Mouse (Mus musculus) c-Kit-negative CD71-positive TER-119-positive erythroid progenitor cells, embryonic 14.5 days (primary cell): Measurements from ENCODE around the gene Gm42878.

ENCODE experiments used
- DNase-seq: peaks from one replicate; pipeline ENCODE4 v3.0.0-alpha.2; 2013; ENCODE audit warnings: low read depth, low spot score

The Gm42878 gene

DNA sequence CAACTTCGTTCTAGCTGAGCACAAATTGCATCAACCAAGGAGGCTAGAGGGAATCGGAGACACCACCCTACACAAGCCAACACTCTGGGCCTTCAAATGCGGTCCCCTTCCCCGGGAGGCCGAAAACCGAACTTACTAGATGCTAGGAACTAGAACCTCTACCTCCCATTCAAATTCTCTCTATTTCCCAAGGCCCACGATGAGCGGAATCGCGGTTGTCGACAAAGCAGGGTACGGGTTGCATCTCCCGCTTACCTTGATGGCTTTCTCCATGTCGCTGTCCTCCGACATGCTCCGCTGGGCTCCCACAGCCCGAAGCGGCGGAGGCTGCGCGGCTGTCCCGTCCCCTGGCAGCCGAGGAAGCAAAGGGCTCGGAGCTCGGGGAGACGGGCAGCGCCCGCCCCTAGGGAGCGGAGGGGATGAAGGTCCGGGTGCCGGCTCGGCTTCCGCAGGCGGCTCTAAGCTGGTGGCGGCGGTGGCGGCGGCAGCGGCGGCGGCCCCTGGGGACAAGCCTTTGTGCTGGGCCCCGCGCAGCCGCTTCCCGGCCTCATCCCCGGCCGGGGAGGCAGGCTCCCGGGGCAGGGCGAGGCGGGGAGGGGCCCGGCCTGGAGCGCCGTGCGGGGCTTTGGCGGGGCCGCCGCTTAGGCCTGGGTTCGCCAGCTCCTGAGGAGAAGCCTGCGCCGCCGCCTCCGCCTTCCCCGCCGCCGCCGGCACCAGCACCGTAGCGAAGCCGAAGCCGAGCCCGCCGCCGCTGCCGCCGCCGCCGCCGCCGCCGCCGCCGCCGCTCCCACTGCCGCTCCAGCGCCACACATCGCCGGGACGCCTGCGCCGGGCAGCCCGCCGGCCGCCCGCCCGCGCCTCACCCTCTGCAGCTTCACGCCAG, at the start of gene Gm42878, which contains the start of gene Adam1a:
Gene Gm42878, minus strand, starts transcription at position 573 of the 883 bp plus-strand sequence.
Gene Adam1a, minus strand, starts transcription at position 573 of the 883 bp plus-strand sequence.
- peak; percentile 48 for DNase-seq

- DNase-seq = no peak
These were observed 49.5 kb upstream of the Gm42878 start for GRCm38 (mm10) chr5:121594714-121595313.

DNA sequence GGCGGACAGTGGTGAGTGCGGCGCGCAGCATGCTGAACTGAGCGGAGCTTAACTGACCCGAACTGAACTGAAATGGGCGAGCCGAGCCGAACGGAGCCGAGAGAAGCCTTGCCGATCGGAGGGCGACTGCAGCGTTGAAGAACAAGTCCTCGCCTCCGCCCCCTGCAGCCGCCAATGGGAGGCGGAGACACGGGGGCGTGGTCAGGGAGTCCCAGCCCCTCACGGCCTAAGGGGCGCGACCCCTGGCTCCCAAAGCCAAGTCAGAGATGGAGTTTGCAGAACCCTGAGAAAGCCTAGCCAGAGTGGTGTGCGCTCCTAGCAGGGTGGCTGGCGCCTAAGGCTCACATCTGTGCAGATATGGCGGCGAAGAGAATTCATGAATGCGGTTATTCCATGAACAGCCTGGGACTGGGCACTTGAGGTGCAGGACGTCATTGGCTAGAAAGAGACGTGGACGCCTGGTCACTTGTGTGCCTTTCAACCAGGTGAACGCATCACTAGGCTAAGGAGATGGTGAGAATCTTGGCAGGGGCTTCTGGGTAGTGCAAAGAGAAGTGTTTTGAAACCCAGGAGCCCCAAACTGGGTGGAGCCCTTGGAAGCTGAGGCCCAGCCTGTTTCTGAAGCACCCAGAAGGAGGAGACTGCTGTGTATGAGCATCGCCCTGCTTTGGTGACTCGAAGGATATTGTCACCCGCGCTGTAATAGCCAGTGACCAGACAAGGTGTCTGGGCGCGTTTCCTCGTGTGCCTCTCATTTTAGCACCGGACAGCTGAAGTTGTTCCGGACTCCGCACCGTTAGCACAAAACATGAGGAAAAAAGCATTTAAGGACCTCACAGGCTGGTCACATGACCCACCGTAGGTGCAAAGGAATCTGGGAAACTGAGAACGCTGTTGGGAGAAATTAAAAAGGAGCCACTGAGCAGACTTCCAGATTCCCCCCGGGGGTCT, 48.4 kb upstream of the Gm42878 start, which contains the start of gene Aldh2:
Gene Aldh2, minus strand, starts transcription at position 374 of the 951 bp plus-strand sequence.
- peak; percentile 64 for DNase-seq

GRCm38 (mm10) chr5:121592816-121593407, 47.6 kb upstream of the Gm42878 start:
- DNase-seq = no peak

GRCm38 (mm10) chr5:121592064-121592815, 47.0 kb upstream of the Gm42878 start:
- DNase-seq = no peak

GRCm38 (mm10) chr5:121591417-121592063, 46.3 kb upstream of the Gm42878 start:
- no peak for DNase-seq

GRCm38 (mm10) chr5:121589928-121590327, 44.6 kb upstream of the Gm42878 start:
- DNase-seq = no peak

- DNase-seq = no peak
These were observed 41.2 kb upstream of the Gm42878 start for GRCm38 (mm10) chr5:121586400-121587039.

- DNase-seq = no peak
These were observed 40.4 kb upstream of the Gm42878 start for GRCm38 (mm10) chr5:121585699-121586098.

GRCm38 (mm10) chr5:121585005-121585404, 39.7 kb upstream of the Gm42878 start:
- DNase-seq = no peak

GRCm38 (mm10) chr5:121583765-121584501, 38.7 kb upstream of the Gm42878 start:
- DNase-seq = no peak

- no peak for DNase-seq
These were observed 36.7 kb upstream of the Gm42878 start for GRCm38 (mm10) chr5:121581945-121582344.

DNA sequence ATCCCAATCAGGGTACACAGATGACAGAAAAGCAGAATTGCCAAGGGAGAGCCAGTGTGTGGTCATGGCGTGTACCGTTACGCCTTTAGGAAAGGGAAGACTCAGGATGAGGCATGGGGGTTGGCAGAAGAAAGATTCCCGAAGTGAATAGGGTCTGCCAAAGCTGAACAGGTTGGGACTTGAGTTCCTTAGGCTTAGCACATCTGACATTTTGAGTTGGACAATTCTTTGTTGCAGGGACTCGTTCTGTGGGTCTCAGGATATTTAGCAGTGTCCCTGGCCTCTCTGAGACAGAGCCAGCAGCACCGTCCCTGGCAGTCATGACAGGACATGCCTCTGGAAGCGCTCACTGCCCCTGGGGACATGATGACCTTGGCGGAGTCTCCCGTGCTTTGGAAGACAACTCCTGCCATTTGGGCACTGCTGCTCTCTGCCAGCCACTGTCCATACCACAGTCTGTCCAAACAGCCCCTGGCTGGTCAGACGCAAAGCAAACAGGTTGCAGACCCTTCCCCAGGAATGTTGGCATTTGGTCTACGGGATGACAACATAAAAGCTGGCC, 31.7 kb upstream of the Gm42878 start:
- no peak for DNase-seq

DNA sequence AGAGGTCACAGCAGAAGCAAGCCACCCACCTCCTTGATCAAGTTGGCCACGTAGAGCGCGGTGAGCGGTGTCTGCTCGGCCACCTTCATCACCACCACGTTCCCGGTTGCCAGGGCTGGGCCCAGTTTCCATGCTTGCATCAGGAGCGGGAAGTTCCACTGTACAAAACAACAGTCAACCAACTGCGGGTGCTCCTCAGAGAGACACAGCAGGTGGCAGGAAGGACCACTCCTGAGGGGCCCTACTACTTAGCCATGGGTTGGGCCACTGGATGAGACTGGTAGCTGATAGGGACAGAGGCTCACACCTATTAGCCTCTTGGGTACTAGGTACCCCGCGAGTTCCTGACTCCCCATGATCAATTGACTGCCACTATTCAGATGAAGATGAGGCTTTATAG, 30.6 kb upstream of the Gm42878 start:
- DNase-seq = no peak

GRCm38 (mm10) chr5:121574145-121574544, 28.9 kb upstream of the Gm42878 start:
- DNase-seq = no peak

DNA sequence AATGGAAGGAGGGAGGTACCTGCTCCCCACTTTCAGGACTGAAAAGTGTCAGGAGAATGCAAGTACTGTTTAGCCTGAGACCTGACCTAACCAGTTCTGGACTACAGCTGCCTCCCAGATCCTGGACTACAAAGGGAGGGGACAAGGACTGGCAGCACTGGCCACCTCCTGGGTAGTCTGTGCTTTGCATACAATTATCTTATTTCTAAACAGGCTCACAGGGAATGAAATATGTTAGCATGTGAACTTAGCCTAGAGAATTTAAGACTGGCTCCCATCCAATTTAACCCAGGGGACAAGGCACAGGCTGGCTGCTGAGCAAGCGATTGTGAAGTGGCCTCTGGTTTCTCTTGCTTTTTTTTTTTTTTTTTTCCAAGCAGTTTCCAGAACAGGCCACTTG, 25.5 kb upstream of the Gm42878 start:
- DNase-seq = no peak

GRCm38 (mm10) chr5:121569881-121570420, 24.7 kb upstream of the Gm42878 start:
- DNase-seq = no peak

DNA sequence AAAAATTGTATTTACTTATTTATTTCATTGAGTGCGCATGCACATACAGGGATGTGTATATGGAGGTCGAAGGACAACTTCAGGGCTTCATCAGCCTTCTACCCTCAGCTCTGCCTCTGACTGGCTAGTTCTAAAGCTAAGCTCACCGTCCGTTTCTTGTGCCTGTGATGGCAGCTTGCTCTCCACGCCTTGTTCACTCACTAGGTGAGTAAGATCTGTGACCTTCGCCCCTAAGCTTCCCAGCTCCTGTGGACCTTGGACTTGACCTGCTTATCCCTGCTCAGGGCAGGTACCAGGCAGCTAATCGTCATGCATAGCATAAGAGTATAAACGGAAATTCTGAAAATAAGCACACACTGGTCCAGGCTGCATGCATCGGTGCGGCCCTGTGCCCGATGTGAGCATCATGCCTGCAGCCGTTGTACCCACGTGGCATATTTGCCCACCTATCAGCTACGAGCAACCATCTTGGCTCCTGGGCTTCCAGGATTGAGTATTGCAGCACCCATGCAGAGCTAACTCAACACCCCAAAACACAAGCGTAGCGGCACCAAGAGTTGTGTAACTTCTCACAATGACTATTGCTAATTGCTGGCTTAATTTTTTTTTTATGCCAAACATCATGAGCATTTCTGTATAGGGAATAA, 20.9 kb upstream of the Gm42878 start:
- DNase-seq = no peak
